Mouse (Mus musculus) cerebellum, adult 11-12 months (tissue): ENCODE results near the gene Olfr1200.

Experiments used
- DNase-seq: peaks from one replicate; pipeline ENCODE4 v3.0.0; 2022

Gene Olfr1200

GRCm38 (mm10) chr2:88770388-88770787 is at the start of gene Olfr1200:
Gene Olfr1200 (minus strand): TSS chr2:88770488.
- no peak for DNase-seq

GRCm38 (mm10) chr2:88814196-88814595 is 43.9 kb upstream of the Olfr1200 start, which contains the start of gene Olfr1202:
Gene Olfr1202 (plus strand): TSS chr2:88814496.
- no peak for DNase-seq

GRCm38 (mm10) chr2:88792736-88793135 is 22.4 kb upstream of the Olfr1200 start, which contains the start of gene Olfr1201:
Gene Olfr1201 (plus strand): TSS chr2:88793036.
- no peak for DNase-seq

GRCm38 (mm10) chr2:88760369-88760768 is 9.9 kb downstream of the Olfr1200 start, which contains the start of gene Olfr1199:
Gene Olfr1199 (minus strand): TSS chr2:88760469.
- no peak for DNase-seq

GRCm38 (mm10) chr2:88751270-88751669 is 19.0 kb downstream of the Olfr1200 start, which contains the start of gene Olfr1198:
Gene Olfr1198 (minus strand): TSS chr2:88751370.
- no peak for DNase-seq

- DNase-seq = no peak
Observed at GRCm38 (mm10) chr2:88743379-88743778, 26.9 kb downstream of the Olfr1200 start.

- DNase-seq = no peak
Observed at GRCm38 (mm10) chr2:88732266-88732665, 38.0 kb downstream of the Olfr1200 start, which contains the start of gene Olfr1197. Gene Olfr1197 (minus strand): TSS chr2:88732366.
